Mouse (Mus musculus) heart, postnatal 0 days (tissue): ENCODE measurements around the gene Zfhx3. TPM values are rescaled to one million over a fixed set of nuclear protein-coding genes. Genes with fewer than 3 reads are reported as not detected.
A peak's percentile ranks its signal among the peaks of the same experiment; 100 is the strongest.

Experiments used
- ATAC-seq: fragments of 200-750 bp; cut with Nextera tagmentation; 2 replicates; pipeline ENCODE4 v1.8.0; 2017; ENCODE audit warnings: low read depth, moderate number of reproducible peaks, moderate library complexity; ENCODE audit not compliant: insufficient read depth
- DNase-seq: peaks from one replicate; pipeline ENCODE4 v3.0.0-alpha.2; 2016; ENCODE audit warnings: low spot score
- H3K27ac ChIP-seq: fragments of 300-500 bp; sonication (generic); 2 replicates; pipeline ENCODE4 v1.5.1; 2014; ENCODE audit warnings: low read depth, mild to moderate bottlenecking
- H3K27me3 ChIP-seq: fragments of 300-500 bp; sonication (generic); 2 replicates; pipeline ENCODE4 v1.6.1; 2014; ENCODE audit warnings: low read length, mixed read lengths; ENCODE audit not compliant: control insufficient read depth, insufficient read depth
- H3K36me3 ChIP-seq: fragments of 300-500 bp; sonication (generic); replicated peaks from 2 replicates; pipeline ENCODE4 v1.6.1; 2014; ENCODE audit warnings: low read length, mixed read lengths; ENCODE audit not compliant: control insufficient read depth, insufficient read depth
- H3K4me1 ChIP-seq: fragments of 300-500 bp; sonication (generic); 2 replicates; pipeline ENCODE4 v1.6.1; 2014; ENCODE audit warnings: antibody characterized with exemption; ENCODE audit not compliant: control insufficient read depth, insufficient read depth
- H3K4me2 ChIP-seq: fragments of 300-500 bp; sonication (generic); 2 replicates; pipeline ENCODE4 v1.6.1; 2014; ENCODE audit warnings: low read depth, mild to moderate bottlenecking, low read length, moderate library complexity
- H3K4me3 ChIP-seq: fragments of 300-500 bp; sonication (generic); 2 replicates; pipeline ENCODE4 v1.5.1; 2014; ENCODE audit warnings: low read depth, low read length
- H3K9ac ChIP-seq: fragments of 300-500 bp; sonication (generic); replicated peaks from 2 replicates; pipeline ENCODE4 v1.6.1; 2014; ENCODE audit warnings: low read depth, low read length, mixed read lengths
- H3K9me3 ChIP-seq: fragments of 300-500 bp; sonication (generic); replicated peaks from 2 replicates; pipeline ENCODE4 v1.6.1; 2016; ENCODE audit warnings: low read length; ENCODE audit not compliant: control insufficient read depth
- CTCF ChIP-seq: IDR thresholded peaks from 2 replicates; pipeline ENCODE4 v1.5.1; 2016; ENCODE audit warnings: antibody characterized with exemption, control low read depth, low read depth
- EP300 ChIP-seq: IDR thresholded peaks from 2 replicates; pipeline ENCODE4 v1.6.1; 2016; ENCODE audit warnings: antibody characterized with exemption, low read depth
- WGBS: fragments of 180-500 bp; shearing (Covaris S2); extraction: QIAGEN DNeasy Blood & Tissue Kit; methylation state at CpG from one replicate; pipeline ENCODE4 v1.1.7; 2014; 5-methylcytosine and 5-hydroxymethylcytosine counted together
- polyA plus RNA-seq: library from polyadenylated mRNA; unstranded; fragments of >200 nt; fragmentation: Nextera tagmentation; extraction: Ambion mirVana; gene quantifications from 2 replicates; pipeline ENCODE4 v1.2.1, GENCODE M21; 2015
- total RNA-seq: library from RNA; depleted of rRNA; stranded (reverse); fragments of >200 nt; gene quantifications from 2 replicates; pipeline ENCODE4 v1.2.3, GENCODE M21; 2014; ENCODE audit warnings: low replicate concordance

Zfhx3 gene
- total and polyA plus RNA-seq, 2 experiments from 2014 or later = 2.0 to 2.5 TPM

DNA sequence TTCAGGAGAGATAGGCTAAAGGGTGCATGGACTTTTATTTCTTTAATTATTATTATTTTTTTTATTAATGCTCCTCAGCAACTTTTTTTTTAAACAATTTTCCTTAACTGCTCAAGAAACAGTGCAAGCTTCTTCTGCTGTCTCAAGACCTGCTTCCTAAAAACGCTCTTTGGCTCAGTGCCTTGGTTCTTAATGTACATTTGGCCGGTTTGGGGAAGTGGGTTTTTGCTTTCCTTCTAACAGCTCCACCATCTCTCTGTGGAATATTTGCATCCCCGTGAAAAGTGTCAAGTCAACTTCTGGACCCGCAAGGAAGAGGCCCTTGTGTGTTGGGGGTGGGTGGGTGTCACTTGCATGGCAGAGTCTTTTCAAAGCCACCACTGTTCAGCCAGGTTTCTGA lies 778.4 kb downstream of the Zfhx3 start:
- H3K36me3 ChIP-seq = no peaks in the 10 kb centered on the region
- ATAC-seq (no peak), DNase-seq (no peak)
- H3K9me3 ChIP-seq = no peaks in the 10 kb centered on the region
- peaks cover 25% of the 10 kb centered on the region for H3K4me1 ChIP-seq
- no peak overlapping the region for H3K4me2 ChIP-seq
- no peak overlapping the region for H3K9ac ChIP-seq
- no peak for TF ChIP-seq CTCF
- TF ChIP-seq EP300 = no peak
- no peak overlapping the region for H3K27ac ChIP-seq
- WGBS = 70% methylated on average over 4 of the region's 4 CpGs
- H3K27me3 ChIP-seq = no peaks in the 10 kb centered on the region
- no peak overlapping the region for H3K4me3 ChIP-seq

DNA sequence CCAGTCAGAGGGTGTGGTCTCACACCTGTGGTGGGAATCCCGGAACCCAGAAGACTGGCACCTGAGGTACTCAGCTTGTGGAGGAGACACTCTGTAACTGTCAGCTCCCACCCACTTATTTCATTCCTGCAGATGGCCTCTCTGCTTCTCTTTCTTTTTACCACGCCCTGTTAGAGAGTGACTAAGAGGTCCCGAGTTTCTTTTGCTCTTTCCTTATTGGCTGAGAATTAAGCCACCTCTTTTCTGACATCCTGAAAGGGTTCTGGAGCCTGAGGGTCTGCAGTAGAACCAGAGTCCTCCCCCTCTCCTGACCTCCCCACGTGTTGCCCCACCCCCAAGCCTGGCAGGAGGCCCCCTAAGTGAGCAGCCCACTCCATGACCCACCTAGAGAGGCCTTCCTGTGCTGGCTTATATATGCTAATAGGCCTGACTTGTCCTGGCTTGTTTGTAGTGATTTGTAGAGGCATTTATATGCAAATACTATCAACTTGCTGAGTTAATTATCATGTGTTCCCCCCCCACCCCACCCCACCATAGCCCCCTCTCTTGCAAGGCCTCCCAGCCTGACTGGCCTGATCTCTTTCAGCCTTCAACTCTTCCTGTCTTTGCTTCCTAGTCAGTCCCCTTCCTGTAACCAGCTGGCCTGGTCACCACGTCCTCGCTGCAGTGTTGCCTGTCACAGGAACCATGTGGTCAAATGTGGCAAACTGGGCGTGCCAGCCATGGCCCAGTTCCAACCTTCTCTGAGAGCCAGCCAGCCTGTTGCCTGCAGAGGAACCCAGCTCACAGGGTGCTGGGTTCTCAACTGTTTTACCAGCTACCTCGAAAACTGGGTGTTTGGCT lies 780.4 kb downstream of the Zfhx3 start:
- H3K4me3 ChIP-seq = no peak overlapping the region
- WGBS = 29% methylated on average over 8 of the region's 8 CpGs
- H3K36me3 ChIP-seq = no peaks in the 10 kb centered on the region
- peak; percentile 61 for DNase-seq
- peak; percentile 81 for ATAC-seq
- no peaks in the 10 kb centered on the region for H3K9me3 ChIP-seq
- no peaks in the 10 kb centered on the region for H3K27me3 ChIP-seq
- peak overlapping the region; percentile 32; the same call in 1 of the 2 replicates for H3K27ac ChIP-seq
- H3K4me1 ChIP-seq = peaks cover 14% of the 10 kb centered on the region
- H3K4me2 ChIP-seq = no peak overlapping the region
- no peak for TF ChIP-seq CTCF
- no peak overlapping the region for H3K9ac ChIP-seq

DNA sequence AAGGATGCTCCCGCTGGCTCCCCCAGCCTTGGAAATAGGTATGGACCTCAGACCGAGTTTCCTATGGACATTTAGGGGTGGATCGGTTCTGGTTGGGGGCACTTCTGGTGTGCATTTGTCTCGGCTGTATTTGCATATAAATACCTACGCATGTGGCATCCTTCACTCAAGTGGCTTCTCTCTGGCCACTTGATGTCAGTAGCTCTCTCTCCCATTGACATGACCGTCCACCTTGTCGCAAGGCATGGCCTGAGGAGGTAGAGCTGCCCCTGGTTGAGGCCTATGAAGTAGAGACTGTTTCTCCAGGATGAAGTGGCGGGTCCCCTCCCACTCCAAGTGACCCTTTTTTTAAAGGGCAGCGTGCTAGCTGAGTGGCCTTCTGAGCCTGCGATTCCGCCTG lies 781.2 kb downstream of the Zfhx3 start:
- Histone ChIP-seq H3K27me3 (no peaks in the 10 kb centered on the region), H3K9ac (no peak overlapping the region), H3K27ac (no peak overlapping the region), H3K4me2 (no peak overlapping the region), H3K9me3 (no peaks in the 10 kb centered on the region), H3K4me3 (no peak overlapping the region), H3K4me1 (peaks cover 14% of the 10 kb centered on the region), H3K36me3 (no peaks in the 10 kb centered on the region)
- WGBS = 70% methylated on average over 11 of the region's 11 CpGs
- ATAC-seq = no peak
- no peak for DNase-seq
- TF ChIP-seq CTCF = no peak
- no peak for TF ChIP-seq EP300

DNA sequence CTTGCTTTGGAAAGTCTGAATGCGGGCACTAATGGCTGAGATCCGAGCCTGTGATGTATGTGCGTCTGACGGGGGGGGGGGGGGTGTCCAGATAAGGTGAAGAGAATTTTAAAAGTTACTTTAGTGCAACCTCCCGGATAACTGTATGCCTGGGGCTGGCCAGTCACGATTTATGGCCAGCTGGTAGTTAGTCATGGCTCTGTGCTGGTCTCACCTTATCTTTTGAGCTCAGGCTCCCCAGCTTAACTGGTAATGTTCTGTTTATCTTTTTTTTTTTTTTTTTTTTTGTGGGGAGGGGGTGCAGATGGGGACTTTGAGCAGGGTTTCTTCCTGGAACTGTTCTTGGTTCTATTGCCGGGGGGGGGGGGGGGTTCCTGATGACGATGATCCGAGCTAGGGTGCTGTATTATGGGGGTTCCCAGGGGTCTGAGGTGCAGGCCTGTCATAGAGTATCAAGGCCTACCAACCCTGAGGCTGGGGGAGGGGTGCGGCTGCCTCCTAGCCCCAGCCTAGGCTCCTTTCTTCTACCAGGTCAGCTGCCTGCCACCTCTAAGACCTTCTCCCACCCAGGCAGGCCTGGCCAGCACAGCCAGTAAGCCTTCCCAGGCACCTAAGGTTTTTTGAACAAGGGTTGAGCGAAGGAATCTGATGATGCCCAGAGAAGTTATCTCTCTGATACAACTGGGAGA lies 782.5 kb downstream of the Zfhx3 start:
- 65% methylated on average over 11 of the region's 11 CpGs for WGBS
- TF ChIP-seq CTCF (no peak), EP300 (no peak)
- Histone ChIP-seq H3K4me1 (peaks cover 14% of the 10 kb centered on the region), H3K9ac (no peak overlapping the region), H3K4me2 (no peak overlapping the region), H3K36me3 (no peaks in the 10 kb centered on the region), H3K27ac (no peak overlapping the region), H3K27me3 (no peaks in the 10 kb centered on the region), H3K9me3 (no peaks in the 10 kb centered on the region), H3K4me3 (no peak overlapping the region)
- ATAC-seq = no peak
- DNase-seq = no peak

DNA sequence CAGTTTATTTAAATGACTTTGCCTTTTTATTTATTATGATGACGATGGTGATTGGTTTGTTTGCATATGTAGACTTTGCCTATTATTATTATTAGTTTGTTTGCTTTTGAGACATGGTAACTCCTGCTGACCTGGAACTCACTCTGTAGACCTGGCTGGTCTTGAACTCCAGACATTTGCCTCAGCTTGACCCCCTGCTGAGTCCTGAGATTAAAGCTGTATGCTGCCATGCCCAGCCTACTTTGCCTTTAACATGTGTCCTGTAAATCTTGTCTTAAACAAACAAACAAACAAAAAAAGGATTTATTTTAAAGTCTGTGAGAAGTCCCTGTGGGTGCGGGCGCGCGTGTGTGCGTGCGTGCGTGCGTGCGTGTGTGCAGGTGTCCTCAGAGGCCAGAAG lies 783.2 kb downstream of the Zfhx3 start:
- TF ChIP-seq CTCF (no peak), EP300 (no peak)
- Histone ChIP-seq H3K36me3 (no peaks in the 10 kb centered on the region), H3K27me3 (no peaks in the 10 kb centered on the region), H3K4me3 (no peak overlapping the region), H3K9ac (no peak overlapping the region), H3K4me1 (peaks cover 14% of the 10 kb centered on the region), H3K27ac (no peak overlapping the region), H3K4me2 (no peak overlapping the region), H3K9me3 (no peaks in the 10 kb centered on the region)
- no peak for DNase-seq
- WGBS = 90% methylated on average over 10 of the region's 10 CpGs
- no peak for ATAC-seq
